In the genomic region with DNA sequence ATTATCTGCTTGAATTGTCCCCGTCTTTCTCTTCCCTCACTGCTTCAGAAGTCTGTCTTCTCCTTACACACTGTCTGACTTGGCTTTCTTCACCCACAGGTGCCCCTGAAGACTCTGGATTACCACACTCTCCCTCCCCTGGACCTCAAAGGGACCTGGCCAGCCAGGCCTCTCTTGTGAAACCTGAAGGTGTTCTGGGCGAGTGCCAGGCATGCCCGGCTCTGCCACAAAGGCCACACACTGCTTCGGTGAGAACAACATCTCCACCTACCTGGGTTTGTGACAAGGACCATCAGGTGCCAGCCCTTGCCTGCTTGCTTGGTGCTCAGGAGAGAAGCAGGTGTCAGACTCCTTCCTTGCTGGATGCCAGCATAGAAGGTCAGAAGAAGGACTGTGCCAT, we compare ENCODE assay signal across 15 mouse cellular contexts. TPM values are rescaled to one million over a fixed set of nuclear protein-coding genes. Genes with fewer than 3 reads are reported as not detected.
"Had no signal": no experiment of that assay in that cellular context is flagged by ENCODE, and none has a peak within 500 bp of the region (broad histone marks: within the 10 kb centered on the region; RNA-seq: fewer than 3 reads in every experiment).

No protein-coding gene starts in this region.

- H3K36me3 ChIP-seq: limb, embryonic 12.5 days; limb, embryonic 15.5 days; liver, embryonic 13.5 days; lung, embryonic 15.5 days; midbrain, embryonic 10.5 days; midbrain, embryonic 13.5 days; neural tube, embryonic 13.5 days had no signal

- H3K4me3 ChIP-seq: limb, embryonic 12.5 days; limb, embryonic 15.5 days; liver, embryonic 13.5 days; lung, embryonic 15.5 days; megakaryocyte, embryonic 14.5 days; midbrain, embryonic 10.5 days; midbrain, embryonic 13.5 days; myocyte; neural tube, embryonic 13.5 days had no signal

- H3K9me3 ChIP-seq: limb, embryonic 12.5 days; limb, embryonic 15.5 days; liver, embryonic 13.5 days; lung, embryonic 15.5 days; midbrain, embryonic 10.5 days; midbrain, embryonic 13.5 days; neural tube, embryonic 13.5 days had no signal

- DNase-seq: kidney, adult 2 months; kidney, postnatal 10 days; layer of hippocampus, postnatal 36 days; left cerebral cortex, postnatal 4 days; liver, embryonic 13.5 days; thymus, adult 18-20 months; thymus, postnatal 36 days had no signal

- H3K27me3 ChIP-seq: limb, embryonic 15.5 days; liver, embryonic 13.5 days; lung, embryonic 15.5 days; megakaryocyte, embryonic 14.5 days; midbrain, embryonic 13.5 days; neural tube, embryonic 13.5 days had no signal

- H3K4me1 ChIP-seq: limb, embryonic 12.5 days; limb, embryonic 15.5 days; liver, embryonic 13.5 days; lung, embryonic 15.5 days; megakaryocyte, embryonic 14.5 days; midbrain, embryonic 10.5 days; midbrain, embryonic 13.5 days; neural tube, embryonic 13.5 days had no signal

- H3K27ac ChIP-seq: limb, embryonic 12.5 days; limb, embryonic 15.5 days; liver, embryonic 13.5 days; lung, embryonic 15.5 days; midbrain, embryonic 10.5 days; midbrain, embryonic 13.5 days; neural tube, embryonic 13.5 days had no signal

RNA-seq across cellular contexts. Expression of gene Map3k21, which starts 34.3 kb away (rescaled TPM):
- polyA plus RNA-seq: midbrain, embryonic 10.5 days; myocyte had no signal

RNA-seq across cellular contexts. Expression of gene Kcnk1, which starts 50.5 kb away (rescaled TPM):
- polyA plus RNA-seq: myocyte had no signal
